Mouse (Mus musculus) liver, postnatal 0 days (tissue): ENCODE results near the gene Cideb.

Experiments used
- CTCF ChIP-seq: sonication (generic); IDR thresholded peaks from 2 replicates; pipeline ENCODE4 v1.5.1; 2016; ENCODE audit warnings: antibody characterized with exemption, low read depth
- EP300 ChIP-seq: IDR thresholded peaks from 2 replicates; pipeline ENCODE4 v1.6.1; 2016; ENCODE audit warnings: antibody characterized with exemption, low read depth, mild to moderate bottlenecking

DNA sequence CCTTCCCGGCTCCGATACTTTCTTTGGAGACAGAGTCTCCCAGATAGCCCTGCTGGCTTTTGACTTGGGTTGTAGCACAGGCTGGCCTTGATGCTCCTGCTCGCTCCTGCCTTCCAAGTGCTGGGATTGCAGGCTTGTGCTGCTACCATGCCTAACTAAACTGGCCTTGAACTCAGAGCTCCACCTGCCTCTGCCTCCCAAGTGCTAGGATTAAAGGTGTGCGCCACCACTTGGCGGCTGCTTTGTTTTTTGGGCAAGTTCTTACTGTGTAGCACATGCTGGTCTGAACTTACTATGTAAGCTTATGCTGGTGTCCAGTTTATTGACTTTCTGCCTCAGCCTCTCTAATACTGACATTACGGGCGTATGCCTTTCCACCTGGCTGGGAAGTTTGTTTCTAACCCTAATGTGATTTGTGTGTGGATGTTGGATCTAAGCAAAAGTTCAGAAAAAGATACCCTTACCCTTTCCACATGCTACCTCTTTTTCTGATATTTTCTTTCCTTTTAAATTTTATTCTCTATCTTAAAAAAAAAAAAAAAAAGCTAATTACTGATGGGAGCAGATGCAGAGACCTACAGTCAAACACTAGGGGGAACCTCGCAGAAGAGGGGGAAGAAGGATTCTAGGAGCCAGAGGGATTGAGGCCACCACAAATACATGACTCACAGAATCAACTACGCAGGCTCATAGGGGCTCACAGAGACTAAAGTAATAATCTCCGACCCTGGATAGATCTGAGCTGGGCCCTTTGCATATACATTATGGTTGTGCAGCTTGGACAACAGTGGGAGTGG is 11.0 kb downstream of the Cideb start:
- 0 out of 2 replicates have a peak, but pooled peaks have one; percentile 11 for TF ChIP-seq CTCF
- TF ChIP-seq EP300, result no peak
